Mouse (Mus musculus): ENCODE results near the gene Zfp683. TPM values are rescaled to one million over a fixed set of nuclear protein-coding genes. Genes with fewer than 3 reads are reported as not detected.

The Zfp683 gene
- polyA plus RNA-seq, 1 experiment, result 3.6 TPM

DNA sequence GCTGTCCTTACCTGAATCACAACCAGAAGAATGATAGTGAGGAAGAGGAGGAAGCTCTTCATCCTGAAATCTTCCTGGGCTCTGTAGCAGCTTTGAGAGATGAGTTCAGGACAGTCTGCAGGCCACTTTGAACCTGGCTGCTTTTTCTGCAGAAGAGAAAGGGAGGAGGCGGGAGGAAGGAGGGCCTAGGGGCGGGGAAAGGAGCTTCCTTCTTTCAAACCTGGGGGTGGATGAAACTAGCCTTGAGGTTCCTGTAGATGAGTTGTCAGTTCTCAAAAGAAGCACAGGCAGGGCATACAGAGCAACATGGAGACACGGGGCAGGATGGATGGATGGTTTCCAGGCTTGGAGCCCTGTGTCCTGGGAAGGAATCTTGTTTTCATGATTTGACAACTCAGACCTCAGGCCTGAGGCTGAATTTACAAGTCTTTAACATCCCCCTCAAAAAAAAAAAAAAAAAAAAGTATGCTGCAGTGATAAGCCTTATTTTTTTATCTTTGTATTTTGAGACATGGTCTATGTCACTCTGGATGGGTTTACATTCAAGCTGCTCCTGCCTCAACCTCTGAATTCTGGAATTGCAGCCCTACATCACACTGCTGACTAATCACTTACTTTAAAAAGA, 41.4 kb downstream of the Zfp683 start, which contains the start of gene Cd52:
Cd52 (minus strand) TSS at position 160 of the 625 bp plus-strand sequence.
- H3K4me1 ChIP-seq (ENCODE audit: control insufficient read depth, insufficient read depth, insufficient read length), result peaks cover 38% of the 10 kb centered on the region; the same call in 1 of the 2 replicates
- peak; percentile 75 to 85 for DNase-seq (ENCODE audit: low read depth in 1 of 2, low spot score in 2 of 2)
- H3K27ac ChIP-seq (ENCODE audit: insufficient read depth, low read length), result peak within 1 kb of the TSS; percentile 94
- WGBS, result 14% methylated on average over 3 of the region's 3 CpGs
- no peaks in the 10 kb centered on the region for H3K27me3 ChIP-seq (ENCODE audit: control insufficient read depth, insufficient read depth, low read length)
- peak; percentile 87 for TF ChIP-seq POLR2A (IDR thresholded peaks at IDR 0.05; ENCODE audit: low read depth, low read length)
- no peak for TF ChIP-seq CTCF (IDR thresholded peaks at IDR 0.05; ENCODE audit: extremely low read depth, insufficient read depth, insufficient read length, insufficient replicate concordance)
- H3K4me3 ChIP-seq (ENCODE audit: extremely low read depth, insufficient read depth, insufficient read length), result peak within 1 kb of the TSS; percentile 80
- H3K36me3 ChIP-seq (ENCODE audit: control insufficient read depth, insufficient read depth, low read length), result peaks cover 10% of the 10 kb centered on the region

DNA sequence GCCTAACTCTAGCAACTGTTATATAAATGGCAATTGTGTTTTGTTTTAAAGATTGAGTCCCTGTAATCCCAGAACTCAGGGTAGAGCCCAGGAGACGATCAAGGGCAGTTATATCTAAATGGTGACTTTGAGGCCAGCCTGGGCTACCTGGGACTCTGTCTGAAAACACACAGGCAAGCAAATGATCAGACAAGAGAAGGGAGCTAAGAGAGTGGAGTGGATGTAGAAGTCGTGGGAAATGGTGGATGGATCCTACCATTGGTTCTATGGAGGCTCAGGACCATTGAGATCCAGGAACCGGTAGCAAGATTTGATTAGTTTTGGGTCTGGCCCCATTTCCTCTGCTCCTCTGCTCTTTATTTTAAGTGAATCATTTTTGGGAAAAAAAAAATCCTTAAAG, 42.5 kb downstream of the Zfp683 start:
- WGBS, result 74% methylated on average over 3 of the region's 3 CpGs
- no peaks in the 10 kb centered on the region for H3K27me3 ChIP-seq (ENCODE audit: control insufficient read depth, insufficient read depth, low read length)
- DNase-seq (ENCODE audit: low read depth in 1 of 2, low spot score in 2 of 2), result no peak
- peak overlapping the region; percentile 98 for H3K27ac ChIP-seq (ENCODE audit: insufficient read depth, low read length)
- H3K36me3 ChIP-seq (ENCODE audit: control insufficient read depth, insufficient read depth, low read length), result peaks cover 10% of the 10 kb centered on the region
- no peak for TF ChIP-seq POLR2A (IDR thresholded peaks at IDR 0.05; ENCODE audit: low read depth, low read length)
- TF ChIP-seq CTCF (IDR thresholded peaks at IDR 0.05; ENCODE audit: extremely low read depth, insufficient read depth, insufficient read length, insufficient replicate concordance), result no peak
- H3K4me1 ChIP-seq (ENCODE audit: control insufficient read depth, insufficient read depth, insufficient read length), result peaks cover 44% of the 10 kb centered on the region; the same call in 1 of the 2 replicates
- H3K4me3 ChIP-seq (ENCODE audit: extremely low read depth, insufficient read depth, insufficient read length), result no peak overlapping the region

DNA sequence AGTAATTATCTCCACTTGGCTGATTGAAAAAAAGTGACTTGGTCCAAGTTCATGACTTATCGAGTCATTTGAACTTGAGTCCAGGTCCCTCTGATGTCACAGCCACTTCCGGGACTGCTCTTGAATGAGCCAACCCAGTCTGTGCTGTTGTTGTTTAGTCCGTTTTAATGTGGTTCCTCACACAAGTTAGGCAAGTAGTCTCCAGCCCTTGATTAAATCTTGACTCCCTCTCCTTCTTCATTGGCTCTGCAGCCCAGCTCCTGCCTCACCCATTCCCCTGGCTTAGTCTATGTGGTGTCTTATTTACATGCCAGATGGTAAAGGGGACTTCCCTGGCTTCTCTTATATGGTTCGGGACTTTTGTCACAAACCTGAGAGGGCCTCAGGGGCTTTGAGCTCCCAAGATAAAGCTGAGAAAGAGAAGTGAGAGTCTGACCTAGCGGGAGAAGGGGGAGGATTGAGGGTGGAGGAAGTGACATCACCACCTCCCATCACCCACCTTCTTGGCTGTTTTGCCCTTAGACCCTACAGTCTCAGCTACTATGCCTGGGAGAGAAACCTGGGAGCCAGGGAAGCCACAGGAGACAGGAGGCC, 43.5 kb downstream of the Zfp683 start:
- no peak for TF ChIP-seq CTCF (IDR thresholded peaks at IDR 0.05; ENCODE audit: extremely low read depth, insufficient read depth, insufficient read length, insufficient replicate concordance)
- no peak; the same call in 1 of the 2 replicates for TF ChIP-seq POLR2A (IDR thresholded peaks at IDR 0.05; ENCODE audit: low read depth, low read length)
- Histone ChIP-seq H3K4me1 (ENCODE audit: control insufficient read depth, insufficient read depth, insufficient read length) (peaks cover 47% of the 10 kb centered on the region; the same call in 1 of the 2 replicates), H3K36me3 (ENCODE audit: control insufficient read depth, insufficient read depth, low read length) (peaks cover 10% of the 10 kb centered on the region), H3K4me3 (ENCODE audit: extremely low read depth, insufficient read depth, insufficient read length) (no peak overlapping the region), H3K27me3 (ENCODE audit: control insufficient read depth, insufficient read depth, low read length) (no peaks in the 10 kb centered on the region), H3K27ac (ENCODE audit: insufficient read depth, low read length) (peak overlapping the region; percentile 98)
- DNase-seq (ENCODE audit: low read depth in 1 of 2, low spot score in 2 of 2), result peak; percentile 78 to 94
- 4% methylated on average over 5 of the region's 5 CpGs for WGBS

DNA sequence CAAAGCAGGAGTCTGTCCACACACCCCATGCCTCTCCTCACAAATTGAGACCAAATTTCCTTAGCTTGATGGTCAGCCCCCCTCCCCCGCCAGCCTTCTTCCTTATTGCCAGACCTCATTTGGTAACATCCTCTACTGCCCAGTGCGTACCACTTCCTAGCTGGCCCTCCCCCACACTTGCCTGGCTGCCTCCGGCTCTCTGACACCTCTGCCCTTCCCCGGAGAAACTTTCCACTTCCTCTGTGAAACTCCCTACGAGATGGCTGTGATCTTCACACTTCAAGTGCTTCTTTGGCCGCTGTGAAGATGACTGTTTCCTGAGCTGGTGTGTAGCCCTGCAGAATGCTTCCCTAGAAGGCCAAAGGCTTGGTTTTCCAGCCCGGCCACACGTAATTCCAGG, 45.0 kb downstream of the Zfp683 start:
- WGBS, result 8% methylated on average over 8 of the region's 8 CpGs
- H3K4me3 ChIP-seq (ENCODE audit: extremely low read depth, insufficient read depth, insufficient read length), result 0 out of 2 replicates have a peak overlapping the region, but pooled peaks have one; percentile 7
- TF ChIP-seq POLR2A (IDR thresholded peaks at IDR 0.05; ENCODE audit: low read depth, low read length) (no peak), CTCF (IDR thresholded peaks at IDR 0.05; ENCODE audit: extremely low read depth, insufficient read depth, insufficient read length, insufficient replicate concordance) (no peak)
- H3K4me1 ChIP-seq (ENCODE audit: control insufficient read depth, insufficient read depth, insufficient read length), result peaks cover 43% of the 10 kb centered on the region; the same call in 1 of the 2 replicates
- H3K27ac ChIP-seq (ENCODE audit: insufficient read depth, low read length), result peak overlapping the region; percentile 98
- H3K27me3 ChIP-seq (ENCODE audit: control insufficient read depth, insufficient read depth, low read length), result no peaks in the 10 kb centered on the region
- DNase-seq (ENCODE audit: low read depth in 1 of 2, low spot score in 2 of 2), result peak; percentile 90 to 93
- peaks cover 2% of the 10 kb centered on the region; the same call in 1 of the 2 replicates for H3K36me3 ChIP-seq (ENCODE audit: control insufficient read depth, insufficient read depth, low read length)

DNA sequence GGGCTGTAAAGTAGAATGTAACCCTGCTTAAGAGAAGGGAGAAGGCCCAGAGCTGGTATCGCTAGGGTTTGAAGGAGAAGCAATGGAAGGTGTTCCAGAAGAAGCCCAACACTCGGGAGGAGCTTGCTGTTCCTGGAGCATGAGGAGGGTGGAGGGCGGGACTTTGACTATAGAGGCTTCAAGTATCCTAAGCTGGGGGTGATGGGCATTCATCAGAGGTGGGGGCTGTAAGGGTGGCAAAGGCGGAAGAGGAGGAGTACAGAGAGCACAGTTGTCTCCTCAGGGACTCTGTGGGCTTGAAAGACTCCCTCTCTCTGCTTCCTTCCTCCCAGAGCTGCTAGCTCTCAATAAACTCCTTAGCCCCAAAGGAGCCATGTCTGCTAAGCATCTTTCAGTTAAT, 46.6 kb downstream of the Zfp683 start:
- Histone ChIP-seq H3K4me3 (ENCODE audit: extremely low read depth, insufficient read depth, insufficient read length) (no peak overlapping the region), H3K36me3 (ENCODE audit: control insufficient read depth, insufficient read depth, low read length) (no peaks in the 10 kb centered on the region), H3K27ac (ENCODE audit: insufficient read depth, low read length) (peak overlapping the region; percentile 98), H3K27me3 (ENCODE audit: control insufficient read depth, insufficient read depth, low read length) (no peaks in the 10 kb centered on the region), H3K4me1 (ENCODE audit: control insufficient read depth, insufficient read depth, insufficient read length) (peaks cover 43% of the 10 kb centered on the region; the same call in 1 of the 2 replicates)
- WGBS, result 49% methylated on average over 4 of the region's 4 CpGs
- peak in 1 of 2 experiments; percentile 50 for DNase-seq (ENCODE audit: low read depth in 1 of 2, low spot score in 2 of 2)
- TF ChIP-seq POLR2A (IDR thresholded peaks at IDR 0.05; ENCODE audit: low read depth, low read length), result no peak
- TF ChIP-seq CTCF (IDR thresholded peaks at IDR 0.05; ENCODE audit: extremely low read depth, insufficient read depth, insufficient read length, insufficient replicate concordance), result no peak

DNA sequence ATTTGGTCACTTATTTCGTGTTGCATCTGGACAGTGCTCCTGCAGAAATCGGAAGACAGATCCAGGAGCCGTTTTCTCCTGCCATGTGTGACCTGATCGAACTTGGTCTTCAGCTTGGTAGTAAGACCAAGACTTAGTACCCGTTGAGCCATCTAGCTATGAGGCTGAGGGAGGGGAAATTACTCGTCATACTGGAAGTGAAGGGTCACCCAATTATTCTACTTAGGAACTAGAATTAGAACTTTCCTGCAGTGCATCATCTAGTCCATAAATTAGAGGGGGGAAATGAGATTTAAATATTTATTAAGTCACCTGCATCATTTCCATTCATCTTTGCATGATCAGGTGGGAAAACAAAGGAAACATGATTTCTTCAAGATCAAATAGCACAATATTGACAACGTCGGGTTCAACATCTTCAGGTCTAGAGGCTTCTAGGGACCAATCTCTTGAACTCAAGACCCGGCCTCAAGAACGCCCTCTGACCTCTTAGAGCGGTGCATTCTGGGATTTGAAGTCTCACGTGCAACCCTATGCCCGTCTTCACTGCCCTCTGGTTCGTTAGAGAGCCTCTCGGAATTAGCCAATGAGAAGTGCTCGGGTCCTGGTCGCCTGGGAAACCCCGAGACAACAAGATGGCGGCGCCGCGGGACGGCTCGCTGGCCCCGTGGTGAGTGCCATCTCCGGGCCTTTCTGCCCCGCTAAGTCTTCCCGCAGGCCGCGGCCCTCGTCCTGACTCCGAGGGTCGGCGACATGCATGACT, 48.5 kb downstream of the Zfp683 start, which contains the start of gene Ubxn11:
Ubxn11 (plus strand) TSS at position 592 of the 763 bp plus-strand sequence.
- TF ChIP-seq POLR2A (IDR thresholded peaks at IDR 0.05; ENCODE audit: low read depth, low read length) (no peak), CTCF (IDR thresholded peaks at IDR 0.05; ENCODE audit: extremely low read depth, insufficient read depth, insufficient read length, insufficient replicate concordance) (no peak)
- Histone ChIP-seq H3K27ac (ENCODE audit: insufficient read depth, low read length) (peak within 1 kb of the TSS; percentile 70), H3K27me3 (ENCODE audit: control insufficient read depth, insufficient read depth, low read length) (no peaks in the 10 kb centered on the region), H3K4me1 (ENCODE audit: control insufficient read depth, insufficient read depth, insufficient read length) (peaks cover 43% of the 10 kb centered on the region; the same call in 1 of the 2 replicates), H3K36me3 (ENCODE audit: control insufficient read depth, insufficient read depth, low read length) (no peaks in the 10 kb centered on the region), H3K4me3 (ENCODE audit: extremely low read depth, insufficient read depth, insufficient read length) (peak within 1 kb of the TSS; percentile 95)
- WGBS, result 18% methylated on average over 34 of the region's 34 CpGs
- peak; percentile 74 to 89 for DNase-seq (ENCODE audit: low read depth in 1 of 2, low spot score in 2 of 2)

Measured in spleen, adult 2 months (tissue).